Mouse (Mus musculus) CH12.LX (cell line): ENCODE data around the gene Skap2. TPM values are rescaled to one million over a fixed set of nuclear protein-coding genes. Genes with fewer than 3 reads are reported as not detected.

ENCODE experiments used
- DNase-seq: peaks from one replicate; pipeline ENCODE4 v3.0.0-alpha.2; 2013; ENCODE audit errors: extremely low read depth
- H3K27ac ChIP-seq: 2 replicates; pipeline ENCODE4 v1.5.1; 2012; ENCODE audit warnings: low read depth, mild to moderate bottlenecking, control low read depth, moderate library complexity; ENCODE audit not compliant: insufficient read depth
- H3K27me3 ChIP-seq: replicated peaks from 2 replicates; pipeline ENCODE3; 2012; ENCODE audit warnings: inconsistent platforms
- H3K36me3 ChIP-seq, 2 experiments: replicated peaks in 1 of 2; 2 replicates each; pipeline versions ENCODE3 to v1.6.1; 2012; ENCODE audit warnings: inconsistent platforms in 1 of 2, low read length in 1 of 2, mild to moderate bottlenecking in 1 of 2, mixed read lengths in 1 of 2, moderate library complexity in 1 of 2; ENCODE audit not compliant: control insufficient read depth in 1 of 2, insufficient read depth in 1 of 2
- H3K4me1 ChIP-seq, 2 experiments: 2 replicates each; pipeline ENCODE4 v1.6.1; 2012; ENCODE audit warnings: inconsistent platforms in 1 of 2, moderate library complexity in 1 of 2; ENCODE audit not compliant: insufficient read depth in 2 of 2, control insufficient read depth in 1 of 2
- H3K4me2 ChIP-seq: 2 replicates; pipeline ENCODE4 v1.6.1; 2012; ENCODE audit warnings: low read depth, mild to moderate bottlenecking, control low read depth; ENCODE audit not compliant: poor library complexity, insufficient read depth, severe bottlenecking
- H3K4me3 ChIP-seq, 3 experiments: fragments of 150-350 bp in 1 of 3; sonication (generic) in 1 of 3; replicated peaks in 1 of 3; 2 replicates each; pipeline versions ENCODE3 to v1.5.1; 2011 to 2012; ENCODE audit warnings: low read depth in 2 of 3, low read length in 2 of 3, mild to moderate bottlenecking in 2 of 3, moderate library complexity in 2 of 3, control low read depth in 1 of 3, improper control_type of control experiment in 1 of 3, inconsistent platforms in 1 of 3, mixed read lengths in 1 of 3; ENCODE audit not compliant: poor library complexity in 1 of 3
- H3K79me2 ChIP-seq: replicated peaks from 2 replicates; pipeline ENCODE4 v1.6.1; 2012; ENCODE audit warnings: mild to moderate bottlenecking, moderate library complexity; ENCODE audit not compliant: control insufficient read depth, poor library complexity, insufficient read depth, severe bottlenecking; ENCODE audit errors: extremely low read depth
- H3K9ac ChIP-seq: 2 replicates; pipeline ENCODE4 v1.6.1; 2012; ENCODE audit warnings: low read depth, mild to moderate bottlenecking, control low read depth, moderate library complexity; ENCODE audit not compliant: insufficient read depth
- H3K9me3 ChIP-seq: replicated peaks from 2 replicates; pipeline ENCODE3; 2012; ENCODE audit warnings: low read length, inconsistent platforms, mixed read lengths
- CHD1 ChIP-seq: IDR thresholded peaks from 2 replicates; pipeline ENCODE4 v1.6.1; 2012; ENCODE audit warnings: low read depth, low read length, improper control_type of control experiment, inconsistent platforms
- CHD2 ChIP-seq: IDR thresholded peaks from 2 replicates; pipeline ENCODE4 v1.6.1; 2011; ENCODE audit warnings: low read length, improper control_type of control experiment
- CTCF ChIP-seq, 2 experiments: IDR thresholded peaks in 1 of 2; conservative IDR thresholded peaks in 1 of 2; 2 replicates each; pipeline ENCODE4 v1.5.1; 2011 to 2012; ENCODE audit warnings: low read depth in 2 of 2, low read length in 2 of 2, improper control_type of control experiment in 1 of 2, inconsistent platforms in 1 of 2, mild to moderate bottlenecking in 1 of 2, moderate library complexity in 1 of 2
- ELF1 ChIP-seq: IDR thresholded peaks from 2 replicates; pipeline ENCODE4 v1.6.1; 2014; ENCODE audit warnings: low read depth, mild to moderate bottlenecking, inconsistent platforms, low read length, improper control_type of control experiment
- GABPA ChIP-seq: IDR thresholded peaks from 2 replicates; pipeline ENCODE4 v1.6.1; 2012; ENCODE audit warnings: low read depth, low read length, improper control_type of control experiment, inconsistent platforms; ENCODE audit not compliant: insufficient replicate concordance
- HCFC1 ChIP-seq: IDR thresholded peaks from 2 replicates; pipeline ENCODE4 v1.6.1; 2012; ENCODE audit warnings: low read depth, mild to moderate bottlenecking, inconsistent platforms, low read length, improper control_type of control experiment
- IRF4 ChIP-seq: IDR thresholded peaks from 2 replicates; pipeline ENCODE4 v1.6.1; 2014; ENCODE audit warnings: low read depth, mild to moderate bottlenecking, inconsistent platforms, low read length, improper control_type of control experiment
- JUN ChIP-seq: IDR thresholded peaks from 2 replicates; pipeline ENCODE4 v1.6.1; 2011; ENCODE audit warnings: low read depth, mild to moderate bottlenecking, low read length, improper control_type of control experiment, moderate library complexity; ENCODE audit not compliant: insufficient read depth
- MAX ChIP-seq: IDR thresholded peaks from 2 replicates; pipeline ENCODE4 v1.6.1; 2011; ENCODE audit warnings: low read length, improper control_type of control experiment
- MEF2A ChIP-seq: IDR thresholded peaks from 2 replicates; pipeline ENCODE4 v1.6.1; 2014; ENCODE audit warnings: low read depth, mild to moderate bottlenecking, inconsistent platforms, low read length, improper control_type of control experiment, borderline replicate concordance
- MXI1 ChIP-seq: IDR thresholded peaks from 2 replicates; pipeline ENCODE4 v1.6.1; 2011; ENCODE audit warnings: mild to moderate bottlenecking, low read depth, low read length, improper control_type of control experiment
- MYC ChIP-seq: IDR thresholded peaks from 2 replicates; pipeline ENCODE4 v1.6.1; 2011; ENCODE audit warnings: low read depth, mild to moderate bottlenecking, improper control_type of control experiment, low read length
- NELFE ChIP-seq: IDR thresholded peaks from 2 replicates; pipeline ENCODE4 v1.6.1; 2011; ENCODE audit warnings: low read depth, low read length, improper control_type of control experiment
- NRF1 ChIP-seq: IDR thresholded peaks from 2 replicates; pipeline ENCODE4 v1.6.1; 2014; ENCODE audit warnings: low read depth, mild to moderate bottlenecking, inconsistent platforms, low read length, improper control_type of control experiment, moderate library complexity
- POLR2A ChIP-seq: IDR thresholded peaks from 2 replicates; pipeline ENCODE4 v1.6.1; 2011; ENCODE audit warnings: low read depth, mild to moderate bottlenecking, improper control_type of control experiment, low read length
- POLR2AphosphoS2 ChIP-seq: IDR thresholded peaks from 2 replicates; pipeline ENCODE4 v1.6.1; 2011; ENCODE audit warnings: low read depth, low read length, improper control_type of control experiment
- RAD21 ChIP-seq: IDR thresholded peaks from 2 replicates; pipeline ENCODE4 v1.6.1; 2011; ENCODE audit warnings: low read depth, mild to moderate bottlenecking, low read length, improper control_type of control experiment, moderate library complexity
- RCOR1 ChIP-seq: conservative IDR thresholded peaks from 2 replicates; pipeline ENCODE4 v1.6.1; 2012; ENCODE audit warnings: low read depth, mild to moderate bottlenecking, inconsistent platforms, low read length, improper control_type of control experiment
- SMC3 ChIP-seq: IDR thresholded peaks from 2 replicates; pipeline ENCODE4 v1.6.1; 2011; ENCODE audit warnings: low read depth, low read length, improper control_type of control experiment
- TBP ChIP-seq: conservative IDR thresholded peaks from 2 replicates; pipeline ENCODE4 v1.6.1; 2011; ENCODE audit warnings: low read depth, low read length, improper control_type of control experiment
- TCF12 ChIP-seq: IDR thresholded peaks from 2 replicates; pipeline ENCODE4 v1.6.1; 2014; ENCODE audit warnings: low read depth, mild to moderate bottlenecking, inconsistent platforms, low read length, improper control_type of control experiment
- UBTF ChIP-seq: IDR thresholded peaks from 2 replicates; pipeline ENCODE4 v1.6.1; 2012; ENCODE audit warnings: low read depth, mild to moderate bottlenecking, inconsistent platforms, low read length, improper control_type of control experiment, moderate library complexity
- USF1 ChIP-seq: IDR thresholded peaks from 2 replicates; pipeline ENCODE4 v1.6.1; 2014; ENCODE audit warnings: low read depth, mild to moderate bottlenecking, inconsistent platforms, low read length, improper control_type of control experiment
- USF2 ChIP-seq: conservative IDR thresholded peaks from 2 replicates; pipeline ENCODE4 v1.6.1; 2011; ENCODE audit warnings: low read depth, low read length, improper control_type of control experiment
- ZC3H11A ChIP-seq: IDR thresholded peaks from 2 replicates; pipeline ENCODE4 v1.6.1; 2012; ENCODE audit warnings: low read depth, mild to moderate bottlenecking, inconsistent platforms, low read length, improper control_type of control experiment
- ZKSCAN1 ChIP-seq: IDR thresholded peaks from 2 replicates; pipeline ENCODE4 v1.6.1; 2012; ENCODE audit warnings: low read depth, inconsistent platforms, low read length, improper control_type of control experiment, borderline replicate concordance
- ZMIZ1 ChIP-seq: IDR thresholded peaks from 2 replicates; pipeline ENCODE4 v1.6.1; 2012; ENCODE audit warnings: low read depth, mild to moderate bottlenecking, inconsistent platforms, low read length, improper control_type of control experiment
- ZNF384 ChIP-seq: IDR thresholded peaks from 2 replicates; pipeline ENCODE4 v1.6.1; 2012; ENCODE audit warnings: low read depth, low read length, improper control_type of control experiment, inconsistent platforms
- dilution Hi-C: fragments of 300-500 bp; cut with MboI; formaldehyde crosslinking; loops from 2 replicates; pipeline ENCODE4 v1.14.3; 2020; ENCODE audit warnings: low sequenced_read_pairs; ENCODE audit not compliant: extremely low pct_unique_long_range_greater_than_20kb, extremely low pct_ligation_motif_present
- in situ Hi-C: fragments of 300-500 bp; cut with MboI; formaldehyde crosslinking; loops from 3 replicates; pipeline ENCODE4 v1.14.3; 2019; ENCODE audit warnings: low sequenced_read_pairs, low pct_ligation_motif_present, low pct_unique_long_range_greater_than_20kb, mixed read lengths
- polyA plus RNA-seq: library from polyadenylated mRNA; unstranded; fragments of >175 nt; gene quantifications from 2 replicates; pipeline ENCODE4 v1.2.1, GENCODE M21; 2012; ENCODE audit warnings: low read depth; ENCODE audit not compliant: insufficient read length
- total RNA-seq, 2 experiments: library from RNA; depleted of rRNA; stranded (reverse); fragments of 300-350 nt in 1 of 2; fragments of >200 nt in 1 of 2; gene quantifications; 2 replicates each; pipeline ENCODE4 v1.2.3; 2012 to 2014

The Skap2 gene
- total and polyA plus RNA-seq, 3 experiments: 25.8 to 76.1 (median 51.9) TPM

- peaks cover 0 to 18% of the 10 kb centered on the region in 2 experiments; a peak in 2 of 4 replicates for H3K4me1 ChIP-seq
- dilution Hi-C loops (no loop called here), in situ Hi-C loops (no loop called here)
- peaks cover 0 to 32% of the 10 kb centered on the region in 2 experiments for H3K36me3 ChIP-seq
- no peak overlapping the region for H3K4me3 ChIP-seq
- H3K4me2 ChIP-seq: no peak overlapping the region
- H3K9ac ChIP-seq: no peak overlapping the region
- H3K27ac ChIP-seq: no peak overlapping the region
- no peaks in the 10 kb centered on the region for H3K9me3 ChIP-seq
- H3K27me3 ChIP-seq: no peaks in the 10 kb centered on the region
- no peak for DNase-seq
- no peak for TF ChIP-seq ELF1
- no peak for TF ChIP-seq USF1
- no peak for TF ChIP-seq MYC
- TF ChIP-seq ZKSCAN1: no peak
- no peak for TF ChIP-seq RCOR1
- no peak for TF ChIP-seq UBTF
- no peak for TF ChIP-seq CHD1
- no peak for TF ChIP-seq NRF1
- no peak for TF ChIP-seq MEF2A
- TF ChIP-seq ZMIZ1: no peak
- no peak for TF ChIP-seq POLR2AphosphoS2
- no peak for TF ChIP-seq MAX
- TF ChIP-seq RAD21: no peak
- TF ChIP-seq HCFC1: no peak
- TF ChIP-seq CTCF (conservative IDR thresholded peaks at IDR 0.05 in 1 of 2, IDR thresholded peaks at IDR 0.05 in 1 of 2; ENCODE audit: low read depth in 2 of 2, low read length in 2 of 2): no peak
- TF ChIP-seq GABPA: no peak
- no peak for TF ChIP-seq USF2
- TF ChIP-seq TCF12: no peak
- TF ChIP-seq TBP: no peak
- TF ChIP-seq CHD2: no peak
- no peaks in the 10 kb centered on the region for H3K79me2 ChIP-seq
Observed at GRCm38 (mm10) chr6:51878551-51878950, 133.8 kb downstream of the Skap2 start.

- H3K27me3 ChIP-seq: no peaks in the 10 kb centered on the region
- no peak for TF ChIP-seq ZC3H11A
- no peak for TF ChIP-seq RAD21
- no peak for TF ChIP-seq NELFE
- TF ChIP-seq MAX: no peak
- no peak for TF ChIP-seq SMC3
- no peak for TF ChIP-seq GABPA
- TF ChIP-seq MXI1: no peak
- TF ChIP-seq POLR2AphosphoS2: no peak
- no peak for TF ChIP-seq POLR2A
- no peak for TF ChIP-seq ZKSCAN1
- no peak for TF ChIP-seq MYC
- no peak for TF ChIP-seq ZNF384
- TF ChIP-seq JUN: no peak
- TF ChIP-seq IRF4: no peak
- no peak overlapping the region for H3K27ac ChIP-seq
- peaks cover 0 to 32% of the 10 kb centered on the region in 2 experiments for H3K36me3 ChIP-seq
- DNase-seq: no peak
- dilution Hi-C loops: no loop called here
- peaks cover 0 to 18% of the 10 kb centered on the region in 2 experiments; a peak in 2 of 4 replicates for H3K4me1 ChIP-seq
- no peaks in the 10 kb centered on the region for H3K9me3 ChIP-seq
- in situ Hi-C loops: no loop called here
- H3K4me3 ChIP-seq: no peak overlapping the region
- no peak overlapping the region for H3K4me2 ChIP-seq
- no peaks in the 10 kb centered on the region for H3K79me2 ChIP-seq
- no peak overlapping the region for H3K9ac ChIP-seq
Observed at GRCm38 (mm10) chr6:51876841-51877553, 135.4 kb downstream of the Skap2 start.
